Mouse (Mus musculus): ENCODE measurements at regions not wholly inside any gene's neighbourhood (a gene's known extent, or its start where the extent isn't known, plus 50 kb on each side); places are given as distances from the start of the nearest gene placed in this dataset.
A peak's percentile ranks its signal among the peaks of the same experiment; 100 is the strongest.

DNA sequence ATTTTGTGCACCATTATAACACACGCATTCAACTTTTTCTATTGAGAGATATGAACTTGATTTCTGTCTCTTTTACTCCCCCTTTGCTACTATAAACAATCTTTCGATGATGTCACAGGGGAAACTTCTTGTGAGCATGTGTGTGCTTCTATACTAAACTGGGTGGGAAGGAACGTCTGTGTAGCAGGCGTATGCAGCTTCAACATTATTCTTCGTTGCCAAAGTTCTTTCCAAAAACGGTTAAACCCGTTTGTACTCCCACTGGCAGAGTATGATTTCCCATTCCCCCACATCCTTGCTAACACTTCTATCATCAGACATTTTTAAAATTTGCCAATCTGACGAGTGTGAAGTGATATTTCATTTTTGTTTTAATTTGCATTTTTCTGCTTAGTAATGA is 331.1 kb downstream of the Igsf11 start:
- Histone ChIP-seq H3K27ac (replicated peaks; ENCODE audit: low read depth, low read length) (no peak overlapping the region), H3K9ac (ENCODE audit: low read depth, low read length) (no peak overlapping the region), H3K4me3 (ENCODE audit: low read depth, low read length) (no peak overlapping the region), H3K27me3 (replicated peaks; ENCODE audit: control insufficient read depth, insufficient read depth, low read length) (no peaks in the 10 kb centered on the region), H3K4me1 (ENCODE audit: control insufficient read depth, insufficient read depth, low read length) (no peaks in the 10 kb centered on the region), H3K36me3 (ENCODE audit: control insufficient read depth, insufficient read depth, low read length) (no peaks in the 10 kb centered on the region), H3K4me2 (ENCODE audit: low read depth, low read length) (no peak overlapping the region), H3K9me3 (ENCODE audit: control insufficient read depth, low read length) (no peaks in the 10 kb centered on the region)
- 72% methylated on average over 8 of the region's 8 CpGs for WGBS
- no peak for ATAC-seq (ENCODE audit: low read depth)
- DNase-seq (ENCODE audit: low spot score), result no peak

GRCm38 (mm10) chr16:39229501-39229900 is 337.0 kb downstream of the Igsf11 start:
- no peak overlapping the region for H3K27ac ChIP-seq (replicated peaks; ENCODE audit: low read depth, low read length)
- ATAC-seq (ENCODE audit: low read depth), result no peak
- no peaks in the 10 kb centered on the region for H3K9me3 ChIP-seq (ENCODE audit: control insufficient read depth, low read length)
- no peak overlapping the region for H3K9ac ChIP-seq (ENCODE audit: low read depth, low read length)
- H3K4me2 ChIP-seq (ENCODE audit: low read depth, low read length), result no peak overlapping the region
- H3K36me3 ChIP-seq (ENCODE audit: control insufficient read depth, insufficient read depth, low read length), result no peaks in the 10 kb centered on the region
- 77% methylated on average over 7 of the region's 7 CpGs for WGBS
- H3K4me3 ChIP-seq (ENCODE audit: low read depth, low read length), result no peak overlapping the region
- no peaks in the 10 kb centered on the region for H3K4me1 ChIP-seq (ENCODE audit: control insufficient read depth, insufficient read depth, low read length)
- DNase-seq (ENCODE audit: low spot score), result no peak
- H3K27me3 ChIP-seq (replicated peaks; ENCODE audit: control insufficient read depth, insufficient read depth, low read length), result no peaks in the 10 kb centered on the region

- 26% methylated on average over 3 of the region's 3 CpGs for WGBS
- H3K4me1 ChIP-seq (ENCODE audit: control insufficient read depth, insufficient read depth, low read length), result no peaks in the 10 kb centered on the region
- no peak for DNase-seq (ENCODE audit: low spot score)
- H3K4me3 ChIP-seq (ENCODE audit: low read depth, low read length), result no peak overlapping the region
- no peaks in the 10 kb centered on the region for H3K36me3 ChIP-seq (ENCODE audit: control insufficient read depth, insufficient read depth, low read length)
- no peak for ATAC-seq (ENCODE audit: low read depth)
- H3K27me3 ChIP-seq (replicated peaks; ENCODE audit: control insufficient read depth, insufficient read depth, low read length), result no peaks in the 10 kb centered on the region
- H3K4me2 ChIP-seq (ENCODE audit: low read depth, low read length), result no peak overlapping the region
- H3K9me3 ChIP-seq (ENCODE audit: control insufficient read depth, low read length), result no peaks in the 10 kb centered on the region
- no peak overlapping the region for H3K27ac ChIP-seq (replicated peaks; ENCODE audit: low read depth, low read length)
- no peak overlapping the region for H3K9ac ChIP-seq (ENCODE audit: low read depth, low read length)
Observed at GRCm38 (mm10) chr16:39230439-39230838, 338.0 kb downstream of the Igsf11 start.

- H3K4me1 ChIP-seq (ENCODE audit: control insufficient read depth, insufficient read depth, low read length), result no peaks in the 10 kb centered on the region
- H3K36me3 ChIP-seq (ENCODE audit: control insufficient read depth, insufficient read depth, low read length), result no peaks in the 10 kb centered on the region
- no peak overlapping the region for H3K27ac ChIP-seq (replicated peaks; ENCODE audit: low read depth, low read length)
- H3K9ac ChIP-seq (ENCODE audit: low read depth, low read length), result no peak overlapping the region
- H3K27me3 ChIP-seq (replicated peaks; ENCODE audit: control insufficient read depth, insufficient read depth, low read length), result no peaks in the 10 kb centered on the region
- ATAC-seq (ENCODE audit: low read depth) (no peak), DNase-seq (ENCODE audit: low spot score) (no peak)
- H3K4me3 ChIP-seq (ENCODE audit: low read depth, low read length), result no peak overlapping the region
- WGBS, result 78% methylated on average over 2 of the region's 2 CpGs
- H3K9me3 ChIP-seq (ENCODE audit: control insufficient read depth, low read length), result no peaks in the 10 kb centered on the region
- H3K4me2 ChIP-seq (ENCODE audit: low read depth, low read length), result no peak overlapping the region
Observed at GRCm38 (mm10) chr16:39234290-39234689, 341.8 kb downstream of the Igsf11 start.

- WGBS, result 95% methylated on average over 2 of the region's 2 CpGs
- no peak overlapping the region for H3K4me3 ChIP-seq (ENCODE audit: low read depth, low read length)
- H3K27me3 ChIP-seq (replicated peaks; ENCODE audit: control insufficient read depth, insufficient read depth, low read length), result no peaks in the 10 kb centered on the region
- H3K4me1 ChIP-seq (ENCODE audit: control insufficient read depth, insufficient read depth, low read length), result no peaks in the 10 kb centered on the region
- no peaks in the 10 kb centered on the region for H3K9me3 ChIP-seq (ENCODE audit: control insufficient read depth, low read length)
- H3K36me3 ChIP-seq (ENCODE audit: control insufficient read depth, insufficient read depth, low read length), result no peaks in the 10 kb centered on the region
- no peak overlapping the region for H3K9ac ChIP-seq (ENCODE audit: low read depth, low read length)
- ATAC-seq (ENCODE audit: low read depth), result no peak
- H3K27ac ChIP-seq (replicated peaks; ENCODE audit: low read depth, low read length), result no peak overlapping the region
- no peak overlapping the region for H3K4me2 ChIP-seq (ENCODE audit: low read depth, low read length)
- no peak for DNase-seq (ENCODE audit: low spot score)
Observed at GRCm38 (mm10) chr16:39273490-39273889, 381.0 kb downstream of the Igsf11 start.

DNA sequence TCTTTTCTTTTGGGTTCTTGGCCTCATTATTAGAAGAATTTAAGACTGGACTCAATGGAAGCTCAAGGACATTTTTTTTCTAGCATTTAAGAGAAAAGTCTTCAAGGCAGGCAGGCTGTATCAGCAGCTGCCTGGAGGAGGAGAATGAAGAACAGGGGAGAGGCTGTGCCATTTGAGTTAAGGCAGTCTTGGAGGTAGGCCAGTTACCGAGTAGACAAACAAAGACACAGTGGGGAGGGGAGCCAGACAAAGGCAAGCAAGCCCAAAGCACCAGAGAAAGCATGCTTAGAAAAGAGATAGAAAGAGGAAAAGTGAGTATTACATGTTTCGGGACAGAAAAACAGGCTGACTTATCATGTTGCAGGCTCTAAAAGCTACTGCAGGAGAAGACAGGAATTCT is 392.0 kb downstream of the Igsf11 start:
- Histone ChIP-seq H3K4me3 (ENCODE audit: low read depth, low read length) (no peak overlapping the region), H3K27me3 (replicated peaks; ENCODE audit: control insufficient read depth, insufficient read depth, low read length) (no peaks in the 10 kb centered on the region), H3K4me1 (ENCODE audit: control insufficient read depth, insufficient read depth, low read length) (no peaks in the 10 kb centered on the region), H3K4me2 (ENCODE audit: low read depth, low read length) (no peak overlapping the region), H3K27ac (replicated peaks; ENCODE audit: low read depth, low read length) (no peak overlapping the region), H3K9ac (ENCODE audit: low read depth, low read length) (no peak overlapping the region), H3K36me3 (ENCODE audit: control insufficient read depth, insufficient read depth, low read length) (no peaks in the 10 kb centered on the region), H3K9me3 (ENCODE audit: control insufficient read depth, low read length) (no peaks in the 10 kb centered on the region)
- 39% methylated on average over 2 of the region's 2 CpGs for WGBS
- DNase-seq (ENCODE audit: low spot score) (peak; percentile 49), ATAC-seq (ENCODE audit: low read depth) (no peak)

GRCm38 (mm10) chr16:39285028-39285744 is 392.7 kb downstream of the Igsf11 start:
- ATAC-seq (ENCODE audit: low read depth), result no peak
- no peaks in the 10 kb centered on the region for H3K27me3 ChIP-seq (replicated peaks; ENCODE audit: control insufficient read depth, insufficient read depth, low read length)
- H3K36me3 ChIP-seq (ENCODE audit: control insufficient read depth, insufficient read depth, low read length), result no peaks in the 10 kb centered on the region
- H3K9ac ChIP-seq (ENCODE audit: low read depth, low read length), result no peak overlapping the region
- 81% methylated on average over 3 of the region's 3 CpGs for WGBS
- no peak overlapping the region for H3K27ac ChIP-seq (replicated peaks; ENCODE audit: low read depth, low read length)
- DNase-seq (ENCODE audit: low spot score), result no peak
- no peak overlapping the region for H3K4me3 ChIP-seq (ENCODE audit: low read depth, low read length)
- no peaks in the 10 kb centered on the region for H3K4me1 ChIP-seq (ENCODE audit: control insufficient read depth, insufficient read depth, low read length)
- no peaks in the 10 kb centered on the region for H3K9me3 ChIP-seq (ENCODE audit: control insufficient read depth, low read length)
- no peak overlapping the region for H3K4me2 ChIP-seq (ENCODE audit: low read depth, low read length)

GRCm38 (mm10) chr16:39286797-39287565 is 394.5 kb downstream of the Igsf11 start:
- DNase-seq (ENCODE audit: low spot score) (no peak), ATAC-seq (ENCODE audit: low read depth) (no peak)
- no peaks in the 10 kb centered on the region for H3K27me3 ChIP-seq (replicated peaks; ENCODE audit: control insufficient read depth, insufficient read depth, low read length)
- H3K4me3 ChIP-seq (ENCODE audit: low read depth, low read length), result no peak overlapping the region
- H3K4me2 ChIP-seq (ENCODE audit: low read depth, low read length), result no peak overlapping the region
- H3K9ac ChIP-seq (ENCODE audit: low read depth, low read length), result no peak overlapping the region
- H3K4me1 ChIP-seq (ENCODE audit: control insufficient read depth, insufficient read depth, low read length), result no peaks in the 10 kb centered on the region
- H3K36me3 ChIP-seq (ENCODE audit: control insufficient read depth, insufficient read depth, low read length), result no peaks in the 10 kb centered on the region
- no peak overlapping the region for H3K27ac ChIP-seq (replicated peaks; ENCODE audit: low read depth, low read length)
- 54% methylated on average over 8 of the region's 8 CpGs for WGBS
- no peaks in the 10 kb centered on the region for H3K9me3 ChIP-seq (ENCODE audit: control insufficient read depth, low read length)

DNA sequence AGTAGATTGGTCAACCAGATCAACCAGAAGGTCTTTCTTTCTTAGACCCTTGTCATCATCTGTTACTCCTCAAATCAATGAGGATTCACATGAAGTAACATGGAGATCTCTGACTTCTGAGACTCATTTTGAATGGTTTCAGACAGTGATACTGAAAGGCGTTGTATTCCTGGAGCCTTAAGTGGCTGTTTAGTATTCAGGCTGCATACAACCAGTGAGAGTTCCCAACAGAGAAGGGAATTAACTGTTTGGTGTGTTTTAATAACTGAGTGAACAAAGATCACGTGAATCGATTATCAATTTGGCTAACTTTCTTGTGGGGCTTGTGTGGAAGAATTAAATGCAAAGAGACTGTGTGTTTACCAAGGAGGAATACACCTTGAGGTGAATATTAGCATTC is 406.4 kb downstream of the Igsf11 start:
- no peak for ATAC-seq (ENCODE audit: low read depth)
- WGBS, result 82% methylated on average over 3 of the region's 3 CpGs
- Histone ChIP-seq H3K4me1 (ENCODE audit: control insufficient read depth, insufficient read depth, low read length) (no peaks in the 10 kb centered on the region), H3K9me3 (ENCODE audit: control insufficient read depth, low read length) (no peaks in the 10 kb centered on the region), H3K27ac (replicated peaks; ENCODE audit: low read depth, low read length) (no peak overlapping the region), H3K4me2 (ENCODE audit: low read depth, low read length) (no peak overlapping the region), H3K27me3 (replicated peaks; ENCODE audit: control insufficient read depth, insufficient read depth, low read length) (no peaks in the 10 kb centered on the region), H3K36me3 (ENCODE audit: control insufficient read depth, insufficient read depth, low read length) (no peaks in the 10 kb centered on the region), H3K9ac (ENCODE audit: low read depth, low read length) (no peak overlapping the region), H3K4me3 (ENCODE audit: low read depth, low read length) (no peak overlapping the region)
- DNase-seq (ENCODE audit: low spot score), result no peak
